Mouse (Mus musculus) liver, postnatal 0 days (tissue): ENCODE results near the gene Osbpl7. TPM values are rescaled to one million over a fixed set of nuclear protein-coding genes. Genes with fewer than 3 reads are reported as not detected.
A peak's percentile ranks its signal among the peaks of the same experiment; 100 is the strongest.

Source experiments
- ATAC-seq: fragments of 200-750 bp; cut with Nextera tagmentation; 2 replicates; pipeline ENCODE4 v1.8.0; 2017; ENCODE audit warnings: mild to moderate bottlenecking, moderate library complexity
- DNase-seq: peaks from one replicate; pipeline ENCODE4 v3.0.0-alpha.2; 2016
- H3K27ac ChIP-seq: fragments of 300-500 bp; sonication (generic); 2 replicates; pipeline ENCODE4 v1.5.1; 2014; ENCODE audit warnings: antibody characterized with exemption, moderate library complexity, mild to moderate bottlenecking, low read depth
- H3K27me3 ChIP-seq: fragments of 300-500 bp; sonication (generic); 2 replicates; pipeline ENCODE4 v1.6.1; 2014; ENCODE audit warnings: low read length, control low read depth, mixed read lengths; ENCODE audit not compliant: insufficient read depth
- H3K36me3 ChIP-seq: fragments of 300-500 bp; sonication (generic); replicated peaks from 2 replicates; pipeline ENCODE4 v1.6.1; 2014; ENCODE audit warnings: mild to moderate bottlenecking, control low read depth, low read length, moderate library complexity, mixed read lengths; ENCODE audit not compliant: insufficient read depth
- H3K4me1 ChIP-seq: fragments of 300-500 bp; sonication (generic); 2 replicates; pipeline ENCODE4 v1.6.1; 2014; ENCODE audit warnings: antibody characterized with exemption, mild to moderate bottlenecking, control low read depth; ENCODE audit not compliant: insufficient read depth
- H3K4me2 ChIP-seq: fragments of 300-500 bp; sonication (generic); 2 replicates; pipeline ENCODE4 v1.6.1; 2014; ENCODE audit warnings: low read depth, mild to moderate bottlenecking, low read length, moderate library complexity, mixed read lengths
- H3K4me3 ChIP-seq: fragments of 300-500 bp; sonication (generic); 2 replicates; pipeline ENCODE4 v1.5.1; 2014; ENCODE audit warnings: low read depth, low read length
- H3K9ac ChIP-seq: fragments of 300-500 bp; sonication (generic); replicated peaks from 2 replicates; pipeline ENCODE4 v1.6.1; 2014; ENCODE audit warnings: mild to moderate bottlenecking, moderate library complexity
- H3K9me3 ChIP-seq: fragments of 300-500 bp; sonication (generic); 2 replicates; pipeline ENCODE4 v1.6.1; 2016; ENCODE audit warnings: mild to moderate bottlenecking, control low read depth, low read length, mixed read lengths
- CTCF ChIP-seq: sonication (generic); IDR thresholded peaks from 2 replicates; pipeline ENCODE4 v1.5.1; 2016; ENCODE audit warnings: antibody characterized with exemption, low read depth
- EP300 ChIP-seq: IDR thresholded peaks from 2 replicates; pipeline ENCODE4 v1.6.1; 2016; ENCODE audit warnings: antibody characterized with exemption, low read depth, mild to moderate bottlenecking
- WGBS: fragments of 180-500 bp; shearing (Covaris S2); extraction: QIAGEN DNeasy Blood & Tissue Kit; methylation state at CpG from one replicate; pipeline ENCODE4 v1.1.7; 2014; ENCODE audit not compliant: insufficient replicate concordance; 5-methylcytosine and 5-hydroxymethylcytosine counted together
- polyA plus RNA-seq: library from polyadenylated mRNA; unstranded; fragments of >200 nt; fragmentation: Nextera tagmentation; extraction: Ambion mirVana; gene quantifications from 2 replicates; pipeline ENCODE4 v1.2.1, GENCODE M21; 2015

Osbpl7 gene
- polyA plus RNA-seq, 1 experiment from 2014 or later: 1.8 TPM

GRCm38 (mm10) chr11:97017696-97018582 is 32.5 kb upstream of the Osbpl7 start:
- Histone ChIP-seq H3K4me3 (peak overlapping the region; percentile 32), H3K4me2 (peak overlapping the region; percentile 56), H3K4me1 (peaks cover 15% of the 10 kb centered on the region), H3K36me3 (no peaks in the 10 kb centered on the region), H3K9me3 (no peaks in the 10 kb centered on the region), H3K27me3 (peaks cover 93% of the 10 kb centered on the region), H3K9ac (no peak overlapping the region), H3K27ac (no peak overlapping the region)
- WGBS: 2% methylated on average over 36 of the region's 36 CpGs
- ATAC-seq: no peak
- DNase-seq: no peak
- no peak for TF ChIP-seq CTCF

- no peak for ATAC-seq
- Histone ChIP-seq H3K9me3 (no peaks in the 10 kb centered on the region), H3K4me2 (peak overlapping the region; percentile 56), H3K27ac (no peak overlapping the region), H3K4me3 (peak overlapping the region; percentile 32), H3K9ac (no peak overlapping the region), H3K36me3 (no peaks in the 10 kb centered on the region), H3K4me1 (peaks cover 15% of the 10 kb centered on the region), H3K27me3 (peaks cover 95% of the 10 kb centered on the region)
- TF ChIP-seq CTCF (no peak), EP300 (no peak)
- no peak for DNase-seq
- under 1% methylated on average over 60 of the region's 68 CpGs for WGBS
Measured at GRCm38 (mm10) chr11:97018583-97019344, 31.7 kb upstream of the Osbpl7 start.

DNA sequence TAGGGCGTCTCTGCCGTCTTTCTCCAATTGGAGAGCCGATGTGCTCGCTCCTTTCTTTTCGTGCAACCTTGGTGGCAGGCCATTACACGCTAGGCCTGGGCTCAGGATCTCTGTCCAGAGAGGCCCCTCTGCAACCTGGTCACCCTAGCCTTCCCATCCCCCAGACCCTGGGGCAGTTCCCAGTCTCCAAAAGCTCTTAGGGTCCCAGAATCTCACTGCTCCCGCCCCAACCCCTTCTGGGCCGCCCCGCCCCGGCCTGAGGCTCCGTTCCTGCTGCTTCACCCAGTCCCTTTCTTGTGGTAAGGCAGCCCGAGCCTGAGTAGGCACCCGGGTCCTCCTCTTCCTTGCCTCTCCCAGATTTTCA is 31.1 kb upstream of the Osbpl7 start:
- TF ChIP-seq EP300 (no peak), CTCF (no peak)
- WGBS: 8% methylated on average over 13 of the region's 13 CpGs
- DNase-seq (no peak), ATAC-seq (no peak)
- H3K4me2 ChIP-seq: peak overlapping the region; percentile 56; the same call in 1 of the 2 replicates
- no peaks in the 10 kb centered on the region for H3K9me3 ChIP-seq
- H3K36me3 ChIP-seq: no peaks in the 10 kb centered on the region
- H3K27me3 ChIP-seq: peaks cover 96% of the 10 kb centered on the region
- H3K4me1 ChIP-seq: peaks cover 15% of the 10 kb centered on the region
- 0 out of 2 replicates have a peak overlapping the region, but pooled peaks have one; percentile 32 for H3K4me3 ChIP-seq
- no peak overlapping the region for H3K9ac ChIP-seq
- H3K27ac ChIP-seq: no peak overlapping the region

DNA sequence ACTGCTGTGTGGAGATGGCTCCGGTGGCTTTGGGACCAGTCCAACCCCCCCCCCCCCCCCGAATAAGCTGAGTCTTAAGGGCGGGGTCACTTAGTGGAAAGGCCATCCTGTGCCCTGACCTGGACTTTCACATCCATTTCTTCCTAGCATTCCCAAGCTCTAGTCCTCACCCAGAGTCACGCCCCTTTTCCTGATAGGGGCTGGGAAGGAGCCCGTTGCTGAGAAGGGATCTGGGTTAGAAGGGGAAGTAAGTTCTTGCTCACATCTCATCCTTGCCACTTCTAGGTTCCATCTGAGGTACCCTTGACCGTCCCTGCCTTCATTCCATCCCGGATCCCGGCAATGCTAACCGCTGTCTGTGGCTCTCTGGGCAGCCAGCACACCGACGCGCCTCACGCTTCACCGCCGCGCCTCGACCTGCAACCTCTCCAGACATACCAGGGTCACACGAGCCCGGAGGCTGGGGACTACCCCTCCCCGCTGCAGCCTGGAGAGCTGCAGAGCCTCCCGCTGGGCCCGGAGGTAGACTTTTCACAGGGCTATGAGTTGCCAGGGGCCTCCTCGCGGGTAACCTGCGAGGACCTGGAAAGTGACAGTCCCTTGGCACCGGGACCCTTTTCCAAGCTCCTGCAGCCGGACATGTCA is 29.2 kb upstream of the Osbpl7 start:
- TF ChIP-seq CTCF (no peak), EP300 (no peak)
- Histone ChIP-seq H3K36me3 (no peaks in the 10 kb centered on the region), H3K4me3 (peak overlapping the region; percentile 56), H3K4me1 (peaks cover 20% of the 10 kb centered on the region), H3K27me3 (peaks cover 85% of the 10 kb centered on the region), H3K4me2 (peak overlapping the region; percentile 88), H3K27ac (no peak overlapping the region), H3K9ac (no peak overlapping the region), H3K9me3 (no peaks in the 10 kb centered on the region)
- ATAC-seq: 0 out of 2 replicates have a peak, but pooled peaks have one; percentile 6
- WGBS: 3% methylated on average over 27 of the region's 27 CpGs
- DNase-seq: no peak

- no peaks in the 10 kb centered on the region for H3K36me3 ChIP-seq
- under 1% methylated on average over 48 of the region's 50 CpGs for WGBS
- peaks cover 20% of the 10 kb centered on the region for H3K4me1 ChIP-seq
- peak overlapping the region; percentile 55 for H3K9ac ChIP-seq
- peak overlapping the region; percentile 88 for H3K4me2 ChIP-seq
- H3K27ac ChIP-seq: no peak overlapping the region
- H3K9me3 ChIP-seq: no peaks in the 10 kb centered on the region
- peaks cover 77% of the 10 kb centered on the region for H3K27me3 ChIP-seq
- H3K4me3 ChIP-seq: peak overlapping the region; percentile 56
- TF ChIP-seq CTCF: peak; percentile 77
- no peak for TF ChIP-seq EP300
- DNase-seq: peak; percentile 76
- ATAC-seq: peak; percentile 82
Measured at GRCm38 (mm10) chr11:97021873-97022484, 28.4 kb upstream of the Osbpl7 start.
